Mouse (Mus musculus): ENCODE measurements around the gene Greb1.

Greb1 gene

GRCm38 (mm10) chr12:16800259-16800958 is at the start of gene Greb1:
Gene Greb1, minus strand, starts transcription at chr12:16800886.
- no peak for DNase-seq (ENCODE audit: low spot score in 2 of 2)

- no peak for DNase-seq (ENCODE audit: low spot score in 2 of 2)
Measured at GRCm38 (mm10) chr12:16849821-16850220, 49.1 kb upstream of the Greb1 start.

- no peak for DNase-seq (ENCODE audit: low spot score in 2 of 2)
Measured at GRCm38 (mm10) chr12:16848501-16848900, 47.8 kb upstream of the Greb1 start.

DNA sequence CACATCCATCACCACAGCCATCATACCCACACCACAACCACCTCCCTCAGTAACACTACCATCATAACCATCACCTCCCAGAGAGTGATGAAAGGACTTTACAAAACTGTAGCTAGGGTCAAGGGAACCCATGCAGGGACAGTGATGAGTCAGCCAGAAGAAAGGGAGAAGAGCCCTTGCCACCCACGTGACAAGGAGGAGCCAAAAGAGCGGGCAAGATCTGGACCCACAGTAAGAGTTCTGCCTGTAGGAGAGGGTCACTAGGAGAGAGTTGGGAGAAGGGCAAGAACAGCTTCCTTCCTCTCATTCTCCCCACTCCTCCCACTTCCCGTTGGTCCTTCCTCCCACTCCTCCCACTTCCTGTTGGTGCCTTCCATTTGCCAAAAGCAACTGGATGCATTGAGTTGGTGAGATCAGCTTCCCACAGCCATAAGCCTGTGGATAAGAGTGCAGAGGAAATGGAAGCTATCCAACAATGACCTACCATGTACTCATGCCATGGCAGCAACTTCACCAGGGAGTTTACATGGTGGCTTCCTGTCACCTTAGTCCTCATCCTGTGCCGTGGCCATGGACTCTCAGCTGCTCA is 46.6 kb upstream of the Greb1 start:
- DNase-seq (ENCODE audit: low spot score in 2 of 2) = no peak

DNA sequence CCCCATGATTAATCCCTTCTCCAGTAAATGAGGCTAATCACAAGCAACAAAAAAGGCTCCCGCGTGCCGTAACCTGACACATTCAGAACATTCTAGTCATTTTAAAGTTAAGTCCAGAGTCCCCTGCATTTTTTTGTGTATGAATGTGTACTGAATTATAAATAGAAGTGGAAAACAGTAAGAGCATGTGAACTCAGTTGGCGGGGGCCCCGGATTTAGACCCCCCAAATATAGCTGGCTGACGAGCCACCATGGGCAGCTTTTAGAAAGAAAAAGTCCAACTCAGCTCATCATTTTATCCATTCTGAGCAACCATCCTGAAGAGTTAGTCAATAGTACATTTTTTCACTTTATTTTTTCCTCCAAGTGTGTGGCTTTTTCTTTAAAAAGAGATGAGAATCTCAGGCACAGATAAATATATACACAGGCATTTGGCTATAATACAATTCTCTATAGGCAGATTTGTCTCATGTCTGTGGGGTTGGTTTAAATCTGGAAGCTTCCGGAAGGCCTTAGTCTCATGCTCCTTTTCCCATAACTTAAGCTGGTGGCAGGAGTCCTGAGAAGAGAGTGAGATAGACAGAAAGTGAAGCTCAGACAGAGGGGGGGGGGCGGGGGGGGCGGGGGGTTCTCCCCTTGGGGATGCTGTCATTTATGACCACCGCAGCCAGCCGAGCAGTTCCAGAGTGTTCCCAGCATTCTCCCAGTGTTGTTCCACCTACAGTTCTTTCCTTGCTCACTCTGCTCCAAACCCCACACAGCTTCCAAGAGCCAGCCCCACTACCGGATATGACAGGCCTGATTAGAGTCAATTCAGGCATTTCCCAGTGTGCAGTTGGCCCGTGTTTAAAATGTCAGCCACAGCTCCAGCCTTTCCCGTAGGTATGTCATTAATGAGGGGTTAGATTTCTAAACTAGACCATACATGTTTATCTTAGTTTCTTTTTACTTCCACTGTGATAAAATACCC is 44.2 kb upstream of the Greb1 start:
- no peak for DNase-seq (ENCODE audit: low spot score in 2 of 2)

DNA sequence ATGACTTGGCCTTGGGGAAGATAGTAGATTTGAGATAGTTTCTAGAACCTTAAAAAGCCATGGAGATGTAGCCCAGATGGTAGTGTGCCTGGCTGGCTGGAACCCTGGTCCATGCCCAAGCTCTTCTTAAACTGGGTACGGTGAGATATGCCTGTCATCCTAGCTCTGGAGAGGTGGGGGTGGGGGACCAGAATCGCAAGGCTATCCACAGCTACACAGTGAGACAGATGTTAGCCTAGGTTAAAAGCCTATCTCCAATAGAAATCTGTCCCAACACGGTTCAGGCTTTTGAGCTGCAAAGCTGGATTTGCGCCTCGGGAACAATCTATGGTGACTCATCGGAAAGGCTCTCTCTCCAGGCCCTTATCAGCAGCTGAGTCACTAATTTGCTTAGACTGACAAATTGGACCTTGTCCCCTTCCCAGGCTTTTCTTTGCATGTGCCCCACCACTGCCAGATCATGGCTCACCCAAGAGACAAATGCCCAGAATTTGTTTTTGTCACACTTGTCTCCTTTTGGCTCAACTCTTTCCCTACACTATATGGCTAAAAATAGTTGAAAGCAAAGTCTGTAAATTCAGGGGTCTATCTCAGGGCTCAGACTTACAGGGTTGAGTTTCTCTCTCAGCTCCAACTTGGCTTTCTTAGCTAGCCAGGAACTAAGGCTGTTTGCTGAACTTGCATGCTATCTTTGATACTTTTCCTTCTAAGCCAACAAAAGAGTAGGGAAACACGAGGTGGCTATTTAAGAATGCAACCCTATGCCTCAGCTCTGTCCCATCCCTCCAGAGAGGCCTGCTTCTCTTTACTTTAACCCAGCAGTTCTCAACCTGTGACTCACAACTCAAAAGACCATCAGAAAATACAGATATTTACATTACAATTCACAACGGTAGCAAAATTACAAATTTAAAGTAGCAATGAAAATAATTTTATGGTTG is 40.4 kb upstream of the Greb1 start:
- no peak for DNase-seq (ENCODE audit: low spot score in 2 of 2)

DNA sequence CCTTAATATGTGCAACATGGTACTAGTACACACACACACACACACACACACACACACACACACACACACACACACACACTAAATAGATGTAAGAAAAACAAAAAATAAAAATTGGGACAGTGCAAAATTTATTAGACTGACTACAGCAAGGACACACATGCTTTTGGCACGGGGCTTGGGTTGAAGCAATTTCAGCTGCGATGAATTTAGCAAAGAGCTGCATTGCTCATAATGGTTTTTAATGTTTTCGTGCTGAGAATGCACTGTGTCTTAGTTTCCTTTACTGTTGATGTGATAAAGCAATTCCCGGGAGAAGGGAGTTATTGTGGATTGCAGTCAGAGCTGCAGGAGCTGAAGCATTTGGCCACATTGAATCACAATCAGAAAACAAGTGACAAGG is 37.1 kb upstream of the Greb1 start:
- no peak for DNase-seq (ENCODE audit: low spot score in 2 of 2)

- no peak for DNase-seq (ENCODE audit: low spot score in 2 of 2)
Measured at GRCm38 (mm10) chr12:16836188-16836587, 35.5 kb upstream of the Greb1 start.

DNA sequence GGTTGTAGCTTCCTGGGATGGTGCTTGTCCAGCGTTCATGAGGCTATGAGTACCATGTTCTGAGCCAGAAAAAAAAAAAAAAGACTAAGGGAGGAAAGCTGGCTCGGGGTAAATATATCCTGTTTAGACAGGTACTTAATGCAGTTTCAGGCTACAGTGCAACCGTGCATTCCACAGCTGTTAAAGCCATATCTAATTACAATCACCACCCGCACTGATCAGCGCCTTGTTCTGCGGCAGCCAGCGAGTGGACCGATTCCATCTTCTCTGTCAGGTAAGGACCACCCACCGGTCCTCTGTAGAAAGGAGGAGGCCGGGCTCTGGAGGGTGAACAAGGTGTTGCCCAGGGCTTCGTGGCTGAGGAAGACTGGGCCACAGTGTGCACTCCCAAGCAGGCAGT is 34.0 kb upstream of the Greb1 start:
- no peak for DNase-seq (ENCODE audit: low spot score in 2 of 2)

DNA sequence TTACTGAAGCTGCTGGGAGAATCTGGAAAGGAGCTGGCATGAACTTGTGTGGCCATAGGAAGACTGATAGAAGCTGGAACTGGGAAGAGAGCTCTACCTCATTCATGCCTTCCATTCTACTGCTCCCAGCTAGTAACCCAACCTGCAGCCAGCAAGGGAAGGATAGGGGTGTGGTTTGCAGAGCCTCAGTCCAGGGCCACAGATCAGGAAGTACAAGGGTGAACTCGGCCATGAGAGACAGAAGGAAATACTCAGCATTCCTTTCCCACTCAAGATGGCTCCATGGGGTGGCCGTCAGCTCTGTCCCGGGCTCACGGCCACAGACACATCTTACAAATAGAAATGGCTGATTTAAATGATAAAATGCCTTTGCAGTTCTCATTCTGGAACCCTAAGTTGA is 30.4 kb upstream of the Greb1 start:
- DNase-seq (ENCODE audit: low spot score in 2 of 2) = no peak

GRCm38 (mm10) chr12:16829785-16830184 is 29.1 kb upstream of the Greb1 start:
- DNase-seq (ENCODE audit: low spot score in 2 of 2) = no peak

- peak in 1 of 2 experiments; percentile 56 for DNase-seq (ENCODE audit: low spot score in 2 of 2)
Measured at GRCm38 (mm10) chr12:16828505-16828904, 27.8 kb upstream of the Greb1 start.

- no peak for DNase-seq (ENCODE audit: low spot score in 2 of 2)
Measured at GRCm38 (mm10) chr12:16823701-16824100, 23.0 kb upstream of the Greb1 start.

DNA sequence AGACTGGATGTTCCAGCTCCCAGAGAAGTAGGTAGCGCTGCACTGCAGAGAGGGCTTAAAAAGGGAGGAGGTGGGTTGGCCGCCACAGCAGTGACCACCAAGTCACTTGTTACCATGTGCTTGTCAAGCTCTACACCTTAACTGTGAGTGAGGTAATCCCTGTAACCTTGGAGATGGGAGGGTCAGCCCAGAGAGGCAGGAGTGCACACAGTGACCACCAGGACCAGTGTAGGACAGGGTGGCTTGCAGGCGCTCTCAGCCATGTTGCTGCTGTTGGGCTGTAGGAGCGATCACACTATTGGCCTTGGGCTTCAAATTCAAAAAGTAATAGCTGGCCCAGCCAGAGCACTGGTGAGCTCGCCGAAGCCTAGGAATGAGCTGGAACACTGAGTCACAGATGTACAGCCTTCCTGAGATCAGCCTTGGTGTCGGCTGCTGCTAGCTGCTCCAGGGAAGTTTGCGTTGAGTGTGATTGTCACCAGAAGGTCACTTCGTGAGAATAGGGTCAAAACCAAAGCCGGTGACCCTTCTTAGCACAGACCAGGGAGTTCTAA is 21.6 kb upstream of the Greb1 start:
- DNase-seq (ENCODE audit: low spot score in 2 of 2) = no peak

- DNase-seq (ENCODE audit: low spot score in 2 of 2) = no peak
Measured at GRCm38 (mm10) chr12:16820761-16821160, 20.1 kb upstream of the Greb1 start.

- DNase-seq (ENCODE audit: low spot score in 2 of 2) = no peak
Measured at GRCm38 (mm10) chr12:16818513-16818912, 17.8 kb upstream of the Greb1 start.

DNA sequence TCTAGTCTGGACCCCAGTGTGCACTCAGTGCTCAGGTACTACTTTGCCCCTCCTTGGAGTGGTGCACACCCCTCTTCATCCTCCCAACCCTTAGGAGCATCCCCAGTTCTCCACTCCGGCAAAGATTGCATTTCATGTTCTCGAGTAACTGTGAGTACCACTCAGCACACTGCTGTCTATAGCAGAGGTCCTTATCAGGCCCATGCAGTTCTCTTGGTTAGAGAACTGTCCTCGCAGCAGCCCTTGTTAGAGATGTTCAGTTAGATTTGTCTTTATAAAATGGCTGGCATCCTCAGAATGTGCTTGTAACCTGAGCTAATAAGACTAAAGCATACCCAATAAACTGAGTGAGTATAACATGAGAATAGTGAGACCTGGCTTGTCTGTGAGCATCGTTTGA is 16.5 kb upstream of the Greb1 start:
- DNase-seq (ENCODE audit: low spot score in 2 of 2) = no peak

- DNase-seq (ENCODE audit: low spot score in 2 of 2) = no peak
Measured at GRCm38 (mm10) chr12:16811477-16811876, 10.8 kb upstream of the Greb1 start.

GRCm38 (mm10) chr12:16810525-16811431 is 10.1 kb upstream of the Greb1 start, which contains the start of gene E2f6:
Gene E2f6, plus strand, starts transcription at chr12:16810963.
- peak; percentile 77 to 79 for DNase-seq (ENCODE audit: low spot score in 2 of 2)

- DNase-seq (ENCODE audit: low spot score in 2 of 2) = no peak
Measured at GRCm38 (mm10) chr12:16808045-16808444, 7.4 kb upstream of the Greb1 start.

Measured in urinary bladder, postnatal 4 days (tissue).